Mouse (Mus musculus) cerebellum, adult (tissue): ENCODE measurements around the gene Map3k3.
"Not testable (repeated sequence)": the region's sequence is repeated elsewhere in the genome, so short reads cannot be mapped to it uniquely, and the experiment has no call there.

Experiments
- ATAC-seq: cut with Nextera tagmentation; 2 replicates; pipeline ENCODE4 v1.9.2; 2017; ENCODE audit warnings: mild to moderate bottlenecking, moderate library complexity, mixed read lengths; ENCODE audit not compliant: insufficient number of reproducible peaks, low FRiP score, low TSS enrichment

The Map3k3 gene

DNA sequence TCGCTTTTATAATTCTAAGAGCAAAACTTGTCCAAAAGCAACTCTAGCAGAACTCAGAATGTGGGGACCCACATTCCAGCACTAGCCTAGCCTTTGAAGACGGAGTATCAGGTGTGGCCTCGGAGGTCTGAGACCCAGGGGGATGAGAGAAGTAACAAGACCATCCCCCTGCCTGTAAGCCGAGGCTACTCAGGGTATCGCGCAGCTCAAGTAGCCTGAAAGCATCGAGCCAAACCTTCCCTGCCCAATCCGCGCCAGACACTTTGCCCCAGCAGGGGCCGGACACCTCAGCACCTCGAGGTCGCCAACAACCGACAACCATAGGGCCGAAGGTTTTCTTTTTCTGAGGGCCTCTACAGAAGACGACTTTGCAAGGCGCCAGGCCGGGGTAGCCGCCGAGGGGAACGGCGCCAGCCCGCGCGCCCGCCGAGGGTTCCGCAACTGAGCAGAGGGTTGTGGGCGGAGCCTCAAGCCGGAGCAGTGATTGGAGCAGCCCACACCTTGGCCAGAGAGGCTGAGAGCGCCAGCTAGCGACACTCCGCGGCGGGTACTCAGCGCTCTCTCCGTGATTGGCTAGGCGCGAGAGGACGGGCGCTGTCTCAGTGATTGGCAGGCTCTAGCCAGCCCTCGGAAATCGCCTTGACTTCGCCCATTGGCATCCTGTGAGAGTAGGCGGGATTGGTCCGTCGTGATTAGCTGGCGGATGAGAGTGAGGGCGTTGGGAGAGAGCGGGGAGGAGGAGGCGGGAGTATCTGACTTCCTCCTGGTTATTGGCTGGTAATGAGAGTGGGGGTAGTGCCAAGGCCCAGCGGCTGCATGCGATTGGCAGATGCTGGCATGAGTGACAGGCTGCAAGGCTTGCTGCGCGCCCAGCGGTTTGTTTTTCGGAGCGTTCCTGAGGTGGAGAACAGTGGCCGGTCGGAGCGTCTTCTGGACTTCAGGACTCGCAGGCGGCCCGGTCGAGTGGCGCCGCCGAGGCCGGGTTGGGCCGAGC is at the start of gene Map3k3:
TSS of gene Map3k3 (plus strand) at position 906 of the 994 bp plus-strand sequence.
- ATAC-seq: peak; percentile 98

DNA sequence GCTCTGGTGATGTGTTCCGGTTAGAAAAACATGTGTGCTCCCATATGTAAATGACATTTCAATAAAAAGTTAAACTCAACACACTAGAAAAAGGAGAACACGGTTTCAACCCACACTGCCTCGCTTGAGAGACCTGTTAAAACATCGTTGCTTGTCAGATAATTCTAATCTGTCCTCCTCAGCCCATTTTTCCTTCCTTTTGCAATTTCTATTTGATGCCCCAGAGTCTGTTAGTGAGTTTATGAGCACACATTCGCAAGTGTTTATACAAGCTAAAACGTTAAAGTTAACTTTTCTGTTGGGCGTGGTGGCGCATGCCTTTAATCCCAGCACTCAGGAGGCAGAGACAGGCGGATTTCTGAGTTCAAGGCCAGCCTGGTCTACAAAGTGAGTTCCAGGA is 49.4 kb upstream of the Map3k3 start:
- ATAC-seq: no peak

DNA sequence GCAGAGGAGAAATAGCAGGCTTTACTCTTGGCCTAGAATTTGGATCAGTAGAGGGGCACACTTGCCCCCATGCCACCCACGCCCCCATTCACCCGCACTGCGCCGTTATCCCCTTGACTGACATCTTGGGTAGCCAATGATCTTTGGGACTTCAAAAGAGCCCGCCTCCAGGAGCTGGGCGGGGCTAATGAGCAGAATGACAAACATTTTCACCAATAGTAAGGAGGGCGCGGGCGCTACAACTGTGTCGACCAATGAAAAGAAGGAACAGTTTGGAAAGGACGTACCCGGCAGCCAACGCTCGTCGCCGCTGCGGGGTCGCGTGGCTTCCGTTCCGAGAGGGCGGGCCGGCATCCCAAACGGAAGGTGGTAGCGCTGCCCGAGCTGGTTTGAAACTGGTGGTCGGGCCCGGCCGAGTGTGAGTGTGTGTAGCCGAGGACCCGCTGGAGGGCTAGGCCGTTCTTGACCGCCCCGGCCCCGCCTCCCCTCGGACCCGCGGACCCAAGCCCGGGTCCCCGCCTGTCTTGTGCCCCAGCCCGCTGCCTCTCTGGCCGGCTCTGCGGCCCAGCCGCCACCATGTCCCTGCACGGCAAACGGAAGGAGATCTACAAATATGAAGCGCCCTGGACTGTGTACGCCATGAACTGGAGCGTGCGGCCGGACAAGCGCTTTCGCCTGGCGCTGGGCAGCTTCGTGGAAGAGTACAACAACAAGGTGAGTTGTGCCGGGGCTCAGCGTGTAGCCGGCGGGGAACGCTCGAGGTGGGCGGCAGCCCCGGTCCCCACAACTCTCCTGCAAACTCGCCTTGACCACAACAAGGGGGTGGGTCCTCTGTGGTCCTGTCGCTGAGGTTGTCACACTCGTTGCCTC is 47.6 kb upstream of the Map3k3 start, which contains the start of gene Dcaf7:
TSS of gene Dcaf7 (plus strand) at position 325 of the 870 bp plus-strand sequence.
- peak; percentile 98 for ATAC-seq

DNA sequence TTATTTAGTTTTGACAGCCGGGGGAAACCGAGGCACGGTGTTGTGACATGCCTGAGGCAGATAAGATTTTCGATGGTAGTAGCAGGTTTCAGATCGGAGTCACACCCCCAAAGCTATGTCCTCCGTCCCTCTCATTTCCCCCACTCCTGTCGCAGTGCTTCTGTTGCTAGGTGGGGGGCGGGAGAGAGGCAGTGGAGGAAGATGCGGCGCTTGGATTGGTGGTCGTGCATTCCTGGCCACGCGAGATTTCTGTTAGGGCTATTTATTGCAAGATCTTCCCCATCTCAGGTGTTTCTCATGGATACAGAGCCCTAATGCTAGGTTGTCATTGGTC is 47.0 kb upstream of the Map3k3 start:
- ATAC-seq: no peak

DNA sequence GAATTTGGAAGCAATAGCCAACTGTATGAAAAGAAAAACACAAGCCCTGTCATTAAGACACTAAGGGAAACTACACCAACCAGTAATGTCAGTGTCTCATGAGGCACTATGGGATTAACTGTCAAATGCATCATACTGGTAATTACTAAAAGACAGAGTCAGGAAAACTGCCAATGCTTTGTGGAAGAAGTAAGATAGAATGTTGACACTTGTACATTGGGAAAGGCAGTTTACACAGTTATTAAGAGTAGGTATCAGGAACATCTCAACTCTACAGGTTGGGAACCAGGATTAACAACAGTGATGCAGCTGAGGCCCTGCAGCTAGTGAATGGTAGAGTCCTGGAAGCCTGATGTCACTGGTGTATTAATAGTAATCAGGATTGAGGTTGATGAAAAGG is 40.1 kb upstream of the Map3k3 start:
- ATAC-seq: no peak

DNA sequence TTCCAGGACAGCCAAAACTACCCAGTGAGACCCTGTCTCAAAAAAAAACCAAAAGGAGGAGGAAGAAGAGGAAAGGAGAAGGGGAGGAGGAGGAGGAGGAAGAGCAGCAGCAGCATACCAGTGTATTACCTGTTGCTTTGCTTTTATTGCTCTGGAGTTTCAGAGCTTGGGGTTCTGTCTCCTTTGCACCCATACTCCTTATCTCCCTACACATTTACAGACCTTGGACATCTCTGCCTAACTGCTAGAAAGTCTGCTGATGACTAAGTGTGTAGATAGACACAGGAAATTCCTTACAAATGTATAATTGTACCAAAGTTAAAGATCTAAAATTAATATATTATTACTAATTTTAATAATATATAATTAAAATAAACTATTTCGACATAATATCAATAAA is 39.2 kb upstream of the Map3k3 start:
- no peak for ATAC-seq

DNA sequence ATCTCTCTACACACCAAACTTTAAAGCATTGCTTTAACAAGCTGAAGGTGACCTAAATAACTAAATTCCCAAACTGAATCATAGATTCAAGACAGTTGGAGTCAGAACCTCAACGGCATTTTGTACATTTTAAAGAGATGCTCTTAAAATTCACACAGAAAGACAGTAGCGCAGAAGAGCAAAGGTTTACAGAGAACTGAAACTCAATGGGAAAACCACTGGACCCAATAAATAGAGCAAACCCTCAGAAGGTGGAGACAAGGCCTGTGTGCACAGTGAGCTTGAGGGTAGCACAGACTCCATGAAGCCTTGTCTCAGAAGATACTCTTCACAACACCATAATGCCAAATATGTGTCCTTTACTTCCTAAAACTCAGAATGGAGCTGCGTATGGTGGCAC is 38.6 kb upstream of the Map3k3 start:
- ATAC-seq: no peak

DNA sequence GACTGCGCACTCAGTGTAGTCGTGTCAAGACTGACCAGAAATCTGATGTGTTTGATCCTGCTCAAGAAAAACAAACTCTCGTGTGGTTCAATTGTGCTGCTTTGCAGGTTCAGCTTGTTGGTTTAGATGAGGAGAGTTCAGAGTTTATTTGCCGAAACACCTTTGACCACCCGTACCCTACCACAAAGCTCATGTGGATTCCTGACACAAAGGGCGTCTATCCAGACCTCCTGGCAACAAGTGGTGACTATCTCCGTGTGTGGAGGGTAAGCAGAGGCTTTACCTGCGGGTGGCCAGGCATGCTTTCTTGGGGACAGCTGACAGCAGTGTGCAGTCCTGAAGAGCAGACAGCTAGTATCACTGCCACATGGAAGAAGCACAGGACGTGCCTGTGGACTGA is 37.8 kb upstream of the Map3k3 start:
- ATAC-seq: no peak

DNA sequence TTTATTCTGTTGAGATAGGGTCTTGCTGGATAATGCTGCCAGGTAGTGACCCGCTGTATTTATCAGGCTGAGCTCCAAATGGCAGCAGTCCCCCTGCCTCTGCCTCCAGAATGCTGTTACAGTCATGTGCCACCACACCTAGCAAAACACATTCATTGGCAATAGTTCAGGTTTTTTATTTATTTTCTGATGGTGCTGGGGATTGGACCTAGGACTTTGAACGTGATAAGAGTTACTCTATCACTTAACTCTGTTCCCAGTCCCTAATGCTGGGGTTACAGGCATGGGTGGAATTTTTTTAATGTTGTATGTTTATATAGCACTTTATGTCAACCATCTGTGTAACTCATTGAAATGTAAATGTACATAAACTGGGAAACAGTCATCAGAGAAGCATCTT is 30.5 kb upstream of the Map3k3 start:
- ATAC-seq: no peak

DNA sequence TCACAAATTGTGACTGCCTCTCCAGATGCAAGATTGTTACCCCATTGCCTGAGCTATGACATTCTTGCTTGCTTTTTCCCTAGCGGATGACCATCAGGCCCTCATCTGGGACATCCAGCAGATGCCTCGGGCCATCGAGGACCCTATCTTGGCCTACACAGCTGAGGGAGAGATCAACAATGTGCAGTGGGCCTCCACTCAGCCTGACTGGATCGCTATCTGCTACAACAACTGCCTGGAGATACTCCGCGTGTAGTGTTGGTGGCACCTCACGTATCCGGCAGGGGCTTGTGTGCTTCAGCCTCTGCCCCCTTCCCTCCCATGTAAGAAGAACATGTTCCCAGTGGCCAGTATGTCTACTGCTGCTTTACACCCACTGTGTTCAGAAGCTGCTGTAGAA is 29.8 kb upstream of the Map3k3 start:
- ATAC-seq: no peak

DNA sequence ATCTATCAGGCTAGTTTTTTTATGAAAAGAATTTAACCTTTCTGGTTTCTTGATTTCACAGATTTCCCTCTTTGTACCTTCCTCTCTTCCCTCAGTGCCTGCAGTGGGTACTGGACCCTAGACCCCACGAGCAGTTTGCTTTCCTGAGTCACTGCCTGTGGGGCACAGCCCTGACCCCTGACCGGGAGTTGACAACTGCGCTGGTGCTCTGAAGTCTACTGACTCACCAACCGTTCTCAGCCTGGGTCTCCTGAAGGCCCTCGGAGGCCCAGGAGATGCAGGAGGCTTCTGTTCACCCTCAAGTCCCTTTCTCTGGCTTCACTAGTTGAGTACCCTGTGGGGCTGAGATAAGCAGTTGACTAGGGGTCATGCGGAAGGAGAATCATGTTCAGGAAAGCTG is 29.1 kb upstream of the Map3k3 start:
- no peak for ATAC-seq

DNA sequence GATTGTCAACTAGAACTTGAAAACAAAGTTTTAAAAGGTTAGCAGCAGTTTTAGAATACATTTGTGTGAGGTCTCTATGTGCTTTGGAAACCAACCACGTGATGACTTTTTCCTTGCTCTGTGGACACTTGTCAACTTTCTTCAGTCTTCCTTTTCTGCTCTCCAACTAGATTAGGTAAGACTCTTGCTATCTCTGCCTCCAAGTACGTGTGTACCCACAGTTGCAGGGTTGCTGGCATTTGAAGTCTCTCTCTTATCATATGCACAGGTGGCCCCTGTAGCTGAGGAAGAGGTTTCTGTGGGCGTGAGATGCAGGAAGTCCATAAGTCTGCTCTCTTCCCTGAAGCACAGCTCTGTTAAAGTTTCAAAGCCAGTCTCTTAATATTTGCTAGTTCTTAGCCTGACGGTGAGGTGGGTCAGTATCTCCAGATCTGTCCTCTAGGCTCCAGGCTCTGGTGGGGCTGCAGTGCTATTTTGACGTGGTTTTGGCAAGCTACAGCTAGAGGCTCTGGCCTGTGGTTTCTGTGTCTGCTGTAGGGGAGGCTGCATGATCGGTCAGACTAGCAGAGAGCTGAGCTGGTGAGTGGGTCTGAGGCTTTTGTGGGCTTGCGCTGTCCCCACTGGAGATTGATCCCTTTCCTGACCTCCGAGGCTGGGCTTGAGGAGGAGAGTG is 27.5 kb upstream of the Map3k3 start:
- no peak for ATAC-seq

DNA sequence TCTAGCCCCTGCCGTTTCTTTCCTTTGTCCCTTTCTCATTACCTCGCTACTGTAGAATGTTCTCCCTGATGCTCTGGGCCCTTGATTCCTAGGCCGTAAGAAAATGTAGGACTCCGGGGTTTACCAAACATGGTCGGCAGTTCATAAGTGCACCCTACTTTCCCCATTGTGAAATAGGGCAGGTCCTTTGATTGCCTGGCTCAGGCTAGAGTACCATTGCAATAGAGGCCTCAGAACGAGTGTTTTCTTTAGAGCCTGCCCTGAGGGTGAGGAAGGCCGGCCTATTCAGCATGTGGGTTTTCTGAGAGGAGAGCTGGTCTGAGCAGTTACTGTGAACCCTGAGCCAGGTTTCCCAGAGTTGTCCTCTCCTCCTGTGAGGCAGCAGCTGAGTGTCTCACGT is 26.4 kb upstream of the Map3k3 start:
- no peak for ATAC-seq

DNA sequence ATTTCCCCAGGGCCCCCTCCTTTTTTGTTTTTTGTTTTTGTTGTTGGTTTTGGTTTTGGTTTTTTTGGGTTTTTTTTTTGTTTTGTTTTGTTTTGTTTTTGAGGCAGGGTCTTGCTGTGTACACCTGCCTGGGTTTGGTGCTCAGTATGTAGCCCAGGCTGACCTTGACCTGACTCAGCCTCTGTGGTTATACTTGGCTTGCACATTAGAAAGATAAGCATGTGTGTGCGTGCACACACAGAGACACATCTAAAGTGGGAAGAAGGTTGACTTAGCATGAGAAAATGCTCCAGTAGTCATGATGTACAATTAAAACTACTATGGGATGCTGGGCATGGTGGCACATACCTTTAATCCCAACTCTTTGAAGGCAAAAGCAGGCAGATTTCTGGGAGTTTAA is 23.9 kb upstream of the Map3k3 start:
- ATAC-seq: no peak

DNA sequence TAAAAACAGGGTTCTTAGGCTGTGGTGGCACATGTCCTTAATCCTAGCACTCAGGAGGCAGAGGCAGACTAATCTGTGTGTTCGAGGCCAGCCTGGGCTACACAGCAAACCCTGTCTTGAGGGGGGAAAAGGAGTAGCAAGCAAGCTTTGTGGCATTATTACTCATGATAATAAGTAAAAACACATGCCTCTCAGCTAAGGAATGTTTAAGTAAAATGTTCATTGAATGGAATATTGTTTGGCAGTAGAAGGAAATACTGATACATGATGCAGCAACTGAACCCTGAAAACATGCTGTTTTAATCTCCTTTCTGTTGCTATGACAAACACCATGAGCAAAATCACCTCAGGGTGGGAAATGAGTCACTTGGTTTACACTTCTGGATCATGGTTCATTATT is 23.1 kb upstream of the Map3k3 start:
- ATAC-seq: no peak

DNA sequence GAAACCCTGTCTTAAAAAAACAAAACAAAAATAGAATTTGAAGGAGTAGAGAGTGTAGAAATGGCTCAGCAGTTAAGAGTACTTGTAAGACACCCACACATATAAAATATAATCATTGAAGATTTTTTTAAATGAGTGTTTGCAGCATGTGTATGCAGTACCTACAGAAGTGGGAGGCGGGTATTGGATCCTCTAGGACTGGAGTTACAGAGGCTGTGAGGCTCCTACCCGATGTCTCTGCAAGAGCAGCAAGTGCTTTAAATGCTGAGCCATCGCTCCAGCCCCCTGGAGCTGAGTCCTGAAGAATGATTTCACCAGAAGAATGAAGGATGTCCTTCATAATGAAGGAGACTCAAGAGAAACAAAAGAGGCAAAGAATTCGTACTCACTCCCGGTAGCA is 20.7 kb upstream of the Map3k3 start:
- no peak for ATAC-seq

DNA sequence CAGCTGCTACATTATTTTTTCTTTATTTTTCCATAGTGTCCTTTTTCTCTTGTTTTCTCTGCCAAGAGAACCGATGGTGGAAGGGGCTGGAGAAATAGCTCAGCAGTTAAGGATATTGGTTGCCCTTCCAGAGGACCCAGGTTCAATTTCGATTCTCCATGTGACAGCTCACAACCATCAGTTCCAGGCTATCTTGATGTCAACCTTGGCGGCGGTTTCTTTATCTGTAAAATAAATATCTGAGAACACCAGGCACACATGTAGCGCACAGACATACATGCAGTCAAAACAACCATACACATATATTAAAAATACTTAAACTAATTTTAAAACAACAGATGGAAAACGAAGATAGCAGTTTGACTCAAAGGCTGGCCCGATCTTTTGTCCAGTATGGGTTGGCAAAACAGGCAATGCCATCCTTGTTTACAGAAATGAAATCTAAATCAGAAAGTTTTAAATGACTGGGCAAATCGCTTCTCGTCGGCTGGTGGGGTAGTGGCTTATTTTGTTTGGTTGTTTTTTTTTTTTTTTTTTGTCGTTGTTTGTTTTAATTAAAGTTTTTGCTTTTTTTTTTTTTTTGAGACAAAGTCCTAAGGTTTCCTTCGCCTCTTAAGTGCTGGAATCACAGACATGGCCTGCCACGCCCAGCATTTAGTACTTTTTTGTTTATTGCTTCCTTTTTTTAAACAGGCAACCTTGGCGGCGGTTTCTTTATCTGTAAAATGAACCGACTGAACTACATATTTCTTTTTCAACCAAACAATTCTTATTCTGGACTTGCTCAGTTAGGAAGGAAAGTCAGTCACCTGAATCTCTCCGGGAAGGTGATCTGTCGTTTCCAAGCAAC is 19.1 kb upstream of the Map3k3 start:
- ATAC-seq: no peak

DNA sequence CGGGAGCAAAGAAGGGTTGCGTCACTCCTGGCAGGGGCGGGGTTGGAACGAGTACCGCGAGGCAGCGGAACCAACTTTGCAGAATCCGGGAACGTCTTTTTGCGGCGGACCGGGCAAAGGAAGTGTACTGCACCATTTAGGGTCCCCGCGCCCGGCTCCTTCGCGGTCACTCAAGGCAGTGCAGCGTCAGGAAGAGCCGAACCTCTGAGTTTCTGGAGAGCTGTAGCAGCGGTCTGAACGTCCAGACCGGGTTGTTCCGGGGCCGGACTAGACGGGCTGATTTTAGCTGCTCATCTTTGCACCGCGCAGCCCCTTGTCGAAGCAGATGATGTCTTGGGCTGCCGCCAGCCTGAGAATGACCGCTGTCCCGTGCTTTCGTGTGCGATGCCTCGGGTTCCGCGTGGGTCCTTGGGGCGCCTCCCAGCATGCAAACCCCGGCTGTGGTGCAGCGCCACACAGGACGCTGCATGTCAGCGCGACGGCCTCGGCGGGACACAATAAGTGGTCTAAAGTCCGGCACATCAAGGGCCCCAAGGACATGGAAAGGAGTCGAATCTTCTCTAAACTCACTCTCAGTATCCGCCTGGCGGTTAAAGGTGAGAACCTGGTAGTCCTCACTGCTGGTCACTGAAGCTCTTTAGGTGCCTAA is 18.4 kb upstream of the Map3k3 start, which contains the start of gene Taco1:
TSS of gene Taco1 (plus strand) at position 139 of the 649 bp plus-strand sequence.
- peak; percentile 79; the same call in 1 of the 2 replicates for ATAC-seq

DNA sequence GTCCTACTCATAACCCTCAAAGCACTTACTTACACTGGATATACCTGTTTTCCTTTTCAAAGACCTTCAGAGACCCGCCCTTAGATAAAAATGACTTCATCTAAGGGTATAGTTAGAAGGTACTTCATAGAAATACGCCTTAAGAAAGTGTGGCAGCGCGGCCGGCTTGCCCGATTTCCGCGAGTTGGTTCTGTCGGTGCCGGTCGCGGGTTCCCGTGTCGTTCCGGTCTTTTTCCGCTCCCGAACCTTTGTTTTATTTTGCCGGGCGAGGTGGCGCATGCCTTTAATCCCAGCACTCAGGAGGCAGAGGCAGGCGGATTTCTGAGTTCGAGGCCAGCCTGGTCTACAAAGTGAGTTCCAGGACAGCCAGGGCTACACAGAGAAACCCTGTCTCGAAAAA is 17.8 kb upstream of the Map3k3 start:
- not testable (repeated sequence) for ATAC-seq
